Mouse (Mus musculus) CH12.LX (cell line): ENCODE measurements at regions not wholly inside any gene's neighbourhood (a gene's known extent, or its start where the extent isn't known, plus 50 kb on each side); places are given as distances from the start of the nearest gene placed in this dataset.

ENCODE experiments used
- DNase-seq: peaks from one replicate; pipeline ENCODE4 v3.0.0-alpha.2; 2013; ENCODE audit errors: extremely low read depth
- H3K27ac ChIP-seq: 2 replicates; pipeline ENCODE4 v1.5.1; 2012; ENCODE audit warnings: low read depth, mild to moderate bottlenecking, control low read depth, moderate library complexity; ENCODE audit not compliant: insufficient read depth
- H3K27me3 ChIP-seq: replicated peaks from 2 replicates; pipeline ENCODE3; 2012; ENCODE audit warnings: inconsistent platforms
- H3K36me3 ChIP-seq, 2 experiments: replicated peaks in 1 of 2; 2 replicates each; pipeline versions ENCODE3 to v1.6.1; 2012; ENCODE audit warnings: inconsistent platforms in 1 of 2, low read length in 1 of 2, mild to moderate bottlenecking in 1 of 2, mixed read lengths in 1 of 2, moderate library complexity in 1 of 2; ENCODE audit not compliant: control insufficient read depth in 1 of 2, insufficient read depth in 1 of 2
- H3K4me1 ChIP-seq, 2 experiments: 2 replicates each; pipeline ENCODE4 v1.6.1; 2012; ENCODE audit warnings: inconsistent platforms in 1 of 2, moderate library complexity in 1 of 2; ENCODE audit not compliant: insufficient read depth in 2 of 2, control insufficient read depth in 1 of 2
- H3K4me2 ChIP-seq: 2 replicates; pipeline ENCODE4 v1.6.1; 2012; ENCODE audit warnings: low read depth, mild to moderate bottlenecking, control low read depth; ENCODE audit not compliant: poor library complexity, insufficient read depth, severe bottlenecking
- H3K4me3 ChIP-seq, 3 experiments: fragments of 150-350 bp in 1 of 3; sonication (generic) in 1 of 3; replicated peaks in 1 of 3; 2 replicates each; pipeline versions ENCODE3 to v1.5.1; 2011 to 2012; ENCODE audit warnings: low read depth in 2 of 3, low read length in 2 of 3, mild to moderate bottlenecking in 2 of 3, moderate library complexity in 2 of 3, control low read depth in 1 of 3, improper control_type of control experiment in 1 of 3, inconsistent platforms in 1 of 3, mixed read lengths in 1 of 3; ENCODE audit not compliant: poor library complexity in 1 of 3
- H3K79me2 ChIP-seq: replicated peaks from 2 replicates; pipeline ENCODE4 v1.6.1; 2012; ENCODE audit warnings: mild to moderate bottlenecking, moderate library complexity; ENCODE audit not compliant: control insufficient read depth, poor library complexity, insufficient read depth, severe bottlenecking; ENCODE audit errors: extremely low read depth
- H3K9ac ChIP-seq: 2 replicates; pipeline ENCODE4 v1.6.1; 2012; ENCODE audit warnings: low read depth, mild to moderate bottlenecking, control low read depth, moderate library complexity; ENCODE audit not compliant: insufficient read depth
- H3K9me3 ChIP-seq: replicated peaks from 2 replicates; pipeline ENCODE3; 2012; ENCODE audit warnings: low read length, inconsistent platforms, mixed read lengths
- CTCF ChIP-seq, 2 experiments: IDR thresholded peaks in 1 of 2; conservative IDR thresholded peaks in 1 of 2; 2 replicates each; pipeline ENCODE4 v1.5.1; 2011 to 2012; ENCODE audit warnings: low read depth in 2 of 2, low read length in 2 of 2, improper control_type of control experiment in 1 of 2, inconsistent platforms in 1 of 2, mild to moderate bottlenecking in 1 of 2, moderate library complexity in 1 of 2
- POLR2AphosphoS2 ChIP-seq: IDR thresholded peaks from 2 replicates; pipeline ENCODE4 v1.6.1; 2011; ENCODE audit warnings: low read depth, low read length, improper control_type of control experiment
- RAD21 ChIP-seq: IDR thresholded peaks from 2 replicates; pipeline ENCODE4 v1.6.1; 2011; ENCODE audit warnings: low read depth, mild to moderate bottlenecking, low read length, improper control_type of control experiment, moderate library complexity
- dilution Hi-C: fragments of 300-500 bp; cut with MboI; formaldehyde crosslinking; loops from 2 replicates; pipeline ENCODE4 v1.14.3; 2020; ENCODE audit warnings: low sequenced_read_pairs; ENCODE audit not compliant: extremely low pct_unique_long_range_greater_than_20kb, extremely low pct_ligation_motif_present
- in situ Hi-C: fragments of 300-500 bp; cut with MboI; formaldehyde crosslinking; loops from 3 replicates; pipeline ENCODE4 v1.14.3; 2019; ENCODE audit warnings: low sequenced_read_pairs, low pct_ligation_motif_present, low pct_unique_long_range_greater_than_20kb, mixed read lengths

- Histone ChIP-seq H3K27me3 (no peaks in the 10 kb centered on the region), H3K4me3 (no peak overlapping the region), H3K4me2 (no peak overlapping the region), H3K36me3 (no peaks in the 10 kb centered on the region), H3K4me1 (no peaks in the 10 kb centered on the region), H3K27ac (no peak overlapping the region), H3K9me3 (peaks cover 22% of the 10 kb centered on the region), H3K9ac (no peak overlapping the region), H3K79me2 (no peaks in the 10 kb centered on the region)
- in situ Hi-C loops (no loop called here), dilution Hi-C loops (no loop called here)
- no peak for TF ChIP-seq POLR2AphosphoS2
- peak; percentile 10 for TF ChIP-seq RAD21
- peak in 1 of 2 experiments; percentile 20; a peak in 1 of 4 replicates for TF ChIP-seq CTCF (conservative IDR thresholded peaks at IDR 0.05 in 1 of 2, IDR thresholded peaks at IDR 0.05 in 1 of 2; ENCODE audit: low read depth in 2 of 2, low read length in 2 of 2)
- no peak for DNase-seq
These were observed 265.0 kb upstream of the Cdh19 start for GRCm38 (mm10) chr1:111242344-111242743.
